Mouse (Mus musculus) ovary, postnatal 14 days (tissue): ENCODE results near the gene Gltp.
A peak's percentile ranks its signal among the peaks of the same experiment; 100 is the strongest.

ENCODE experiments used
- DNase-seq: peaks from one replicate; pipeline ENCODE4 v3.0.0; 2022; ENCODE audit warnings: low spot score

The Gltp gene

DNA sequence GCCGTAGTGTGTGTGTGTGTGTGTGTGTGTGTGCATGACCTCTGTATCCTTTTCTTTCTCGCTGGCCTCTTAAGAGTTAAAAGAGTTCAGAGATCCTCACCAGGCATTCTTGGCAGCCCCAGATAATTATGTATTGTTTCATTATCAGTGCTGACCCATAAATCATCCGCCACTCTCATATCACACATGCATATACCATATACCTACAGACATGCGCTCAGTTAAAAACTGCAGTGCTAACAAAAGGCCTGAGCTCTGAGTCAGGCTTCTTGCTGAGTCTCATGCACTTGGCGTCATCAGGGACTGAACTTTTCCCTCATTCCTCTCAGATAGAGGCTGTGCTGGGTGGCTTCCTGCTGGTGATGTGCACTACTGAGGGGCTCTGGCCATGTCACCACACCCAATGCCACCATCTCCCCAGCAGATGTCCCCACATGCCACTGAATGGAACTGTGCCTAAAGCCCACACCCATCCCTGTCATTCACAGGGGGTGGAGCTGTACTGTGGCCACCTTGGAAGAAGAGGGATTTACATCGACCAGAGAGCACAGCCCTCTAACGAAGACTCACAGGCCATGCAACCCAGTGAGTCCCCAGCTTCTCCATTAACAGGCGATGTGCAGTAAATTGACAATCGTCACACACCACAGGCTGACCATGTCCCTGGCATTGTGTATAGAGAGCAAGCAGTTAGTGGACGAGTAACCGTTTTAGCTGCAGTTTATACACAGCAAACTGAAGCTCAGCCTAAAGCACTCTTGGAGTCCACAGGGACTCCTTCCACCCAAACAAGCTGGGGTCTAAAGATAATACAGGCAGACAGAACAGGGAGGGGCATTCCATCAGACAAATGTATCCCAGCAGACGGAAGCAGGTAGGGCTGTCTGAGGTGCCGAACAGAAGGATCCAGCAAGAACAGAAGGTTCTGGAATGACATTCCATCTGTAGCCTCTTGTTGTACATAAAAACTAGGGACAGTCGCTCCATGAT, 11.9 kb upstream of the Gltp start:
- DNase-seq: no peak

DNA sequence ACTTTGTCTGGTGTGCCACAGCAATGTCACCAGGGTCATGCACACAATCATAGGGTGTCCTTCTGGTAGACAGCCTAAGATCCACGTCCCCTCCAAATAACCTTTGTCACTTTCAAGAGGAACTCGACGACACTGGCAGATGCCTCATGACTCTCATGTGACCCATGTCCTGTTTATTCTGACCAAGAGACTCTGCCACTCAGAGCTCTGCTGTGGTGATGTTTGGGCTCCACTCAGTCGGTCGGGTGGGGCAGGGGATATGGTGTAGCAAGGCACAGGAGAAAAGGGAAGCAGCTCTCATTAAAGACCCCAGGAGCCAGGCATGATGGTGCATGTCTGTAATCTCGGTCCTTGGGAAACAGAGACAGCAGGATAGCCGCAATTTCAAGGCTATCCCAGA, 8.2 kb upstream of the Gltp start:
- DNase-seq: no peak

DNA sequence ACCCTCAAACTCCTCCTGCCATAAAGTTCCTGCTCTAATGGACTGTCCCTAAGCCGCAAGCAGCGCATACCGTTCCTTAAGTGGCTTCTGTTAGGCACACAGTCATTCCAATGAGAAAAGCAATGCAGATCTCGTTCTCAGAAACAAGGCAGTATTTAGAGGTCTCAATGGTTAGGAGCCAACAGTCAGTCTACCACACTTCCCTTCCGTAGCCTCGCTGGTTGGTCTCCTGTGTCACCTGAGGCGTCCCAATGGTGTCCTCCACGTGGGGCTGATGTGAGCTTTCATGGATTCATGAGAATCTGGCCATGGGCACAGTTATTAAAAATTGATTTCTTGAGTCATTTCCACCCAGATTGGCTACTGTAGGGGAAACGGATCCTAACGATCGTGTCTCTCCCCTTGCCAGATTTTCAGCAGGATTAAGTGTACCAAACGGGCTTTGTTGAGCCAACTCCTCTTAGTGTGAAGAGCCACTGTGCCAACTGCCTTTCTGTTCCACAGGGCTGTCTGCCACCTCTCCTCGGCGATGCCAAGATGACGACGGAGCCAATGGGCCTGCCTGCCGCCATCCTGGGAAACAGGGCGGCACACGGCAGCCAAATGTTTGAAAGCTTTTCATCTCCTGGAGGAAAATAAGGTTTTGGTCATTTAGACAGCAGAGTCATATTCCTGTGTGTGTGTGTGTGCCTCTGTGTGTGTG, 7.4 kb upstream of the Gltp start:
- DNase-seq: no peak

DNA sequence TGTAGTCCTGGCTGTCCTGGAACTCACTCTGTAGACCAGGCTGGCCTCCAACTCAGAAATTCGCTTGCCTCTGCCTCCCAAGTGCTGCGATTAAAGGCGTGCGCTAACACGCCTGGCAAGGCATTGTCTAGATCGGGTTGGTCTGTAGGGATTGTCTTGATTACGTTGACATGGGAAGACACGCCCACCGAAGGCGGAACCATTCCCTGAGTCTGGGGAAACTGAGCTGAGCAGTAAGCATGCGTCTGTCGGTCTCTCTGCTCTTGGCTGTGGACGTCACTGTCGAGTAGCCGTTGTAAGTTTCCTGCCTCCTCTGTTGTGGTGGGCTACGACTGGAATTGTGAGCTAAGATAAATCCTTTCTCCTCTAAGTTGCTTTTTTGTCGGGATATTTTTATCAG, 6.2 kb upstream of the Gltp start:
- no peak for DNase-seq

DNA sequence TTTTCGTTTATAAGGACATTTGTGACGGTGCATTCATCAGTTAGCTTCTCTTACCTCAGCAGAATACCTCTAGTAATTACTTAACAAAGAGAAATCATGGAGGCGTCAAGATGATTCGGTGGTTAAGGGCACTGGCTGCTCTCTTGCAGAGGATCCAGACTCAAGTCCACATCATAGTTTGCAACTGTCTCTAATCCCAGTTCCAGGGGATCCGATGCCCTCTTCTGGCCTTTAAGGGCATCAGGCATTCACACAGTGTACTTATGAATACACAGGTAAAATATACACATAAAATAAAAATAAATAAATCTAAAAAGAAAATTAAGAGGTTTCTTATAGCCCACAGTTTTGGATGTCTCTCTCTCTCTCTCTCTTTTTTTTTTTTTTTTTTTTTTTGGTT, 5.0 kb upstream of the Gltp start:
- DNase-seq: no peak

DNA sequence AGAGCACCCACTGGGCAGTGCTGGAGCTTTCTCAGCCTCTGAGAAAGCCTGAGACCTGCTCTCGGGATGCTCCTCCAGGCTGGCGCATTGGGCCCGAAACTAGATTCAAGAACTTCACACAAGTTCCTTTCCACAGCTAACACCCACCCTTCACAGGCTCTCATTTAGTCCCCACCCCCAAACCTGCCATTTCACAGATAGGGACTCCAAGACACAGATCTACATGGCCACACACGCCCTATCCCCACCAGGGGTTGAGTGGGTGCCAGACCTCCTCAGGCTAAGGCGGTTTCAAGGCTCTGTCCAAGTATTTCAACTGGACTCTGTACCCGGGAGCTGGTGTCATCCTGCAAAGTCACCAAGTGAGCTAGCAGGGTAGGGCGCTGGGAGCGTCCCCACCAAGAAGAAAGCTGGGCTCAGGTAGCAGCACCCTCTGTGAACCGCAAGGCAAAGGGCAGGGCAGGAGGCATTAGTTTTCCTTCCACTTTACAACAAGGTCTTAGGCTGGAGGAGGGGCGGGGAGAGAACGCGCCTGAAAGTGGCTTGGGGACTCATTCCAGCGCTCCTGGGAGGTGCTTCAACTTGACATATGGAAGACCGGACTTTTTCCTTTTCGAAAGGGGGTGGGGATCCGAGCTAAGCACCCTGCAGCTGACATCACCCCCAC, 951 bp downstream of the Gltp start:
- no peak for DNase-seq

DNA sequence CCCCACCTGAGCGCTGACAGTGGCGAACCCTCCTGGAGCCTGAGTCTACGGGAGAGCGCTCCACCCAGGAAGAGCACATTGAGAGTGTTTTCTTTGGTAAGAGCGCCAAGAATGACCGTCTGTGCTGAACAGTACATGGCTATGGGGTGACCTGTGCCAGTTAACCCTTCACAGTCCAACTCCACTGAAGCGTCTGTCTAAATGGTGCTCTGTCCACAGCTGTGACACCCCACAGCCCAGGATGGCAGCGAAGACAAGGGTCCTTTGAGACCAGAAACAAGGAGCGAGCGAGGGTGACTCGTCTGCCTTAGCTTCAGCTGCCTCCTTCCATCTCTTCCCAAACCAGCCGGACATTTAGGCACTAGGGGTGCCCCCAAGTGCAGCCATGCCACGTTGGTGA, 2.1 kb downstream of the Gltp start:
- no peak for DNase-seq

DNA sequence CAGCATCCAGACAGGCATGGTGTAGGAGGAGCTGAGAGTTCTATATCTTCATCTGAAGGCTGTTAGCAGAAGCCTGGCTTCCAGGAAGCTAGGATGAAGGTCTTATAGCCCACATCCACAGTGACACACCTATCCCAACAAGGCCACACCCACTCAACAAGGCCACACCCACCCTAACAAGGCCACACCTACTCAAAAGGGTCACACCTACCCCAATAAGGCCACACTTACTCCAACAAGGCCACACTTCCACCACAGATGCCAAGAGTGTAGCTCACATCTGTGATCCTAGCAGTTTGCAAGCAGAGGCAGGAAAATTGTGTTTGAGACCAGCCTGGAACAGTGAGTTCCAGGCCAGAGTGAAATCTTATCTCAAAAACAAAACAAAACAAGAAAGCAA, 2.9 kb downstream of the Gltp start:
- no peak for DNase-seq

DNA sequence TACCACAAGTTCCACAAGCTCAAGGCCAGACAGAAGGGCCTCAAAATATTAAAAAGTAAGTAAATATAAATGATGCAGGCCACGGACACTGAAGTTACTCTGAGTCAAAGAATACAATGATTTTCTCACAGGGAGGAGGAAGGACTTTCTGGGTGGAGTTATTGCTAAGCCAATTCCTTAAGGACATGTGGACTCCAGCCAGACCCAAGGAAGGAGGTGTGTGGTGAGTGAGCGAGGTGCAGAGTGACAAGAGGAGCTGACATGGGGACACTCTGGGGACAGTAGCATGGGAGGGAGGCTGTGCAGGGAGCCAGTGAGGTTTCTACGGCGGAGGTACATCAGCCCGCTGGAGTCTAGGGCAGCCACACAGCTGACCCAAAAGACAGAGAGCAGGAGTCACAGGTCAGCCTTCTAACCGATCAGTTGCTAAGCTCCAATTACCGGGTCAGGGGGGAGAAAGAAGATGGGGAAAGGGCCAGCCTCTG, 4.0 kb downstream of the Gltp start:
- no peak for DNase-seq

DNA sequence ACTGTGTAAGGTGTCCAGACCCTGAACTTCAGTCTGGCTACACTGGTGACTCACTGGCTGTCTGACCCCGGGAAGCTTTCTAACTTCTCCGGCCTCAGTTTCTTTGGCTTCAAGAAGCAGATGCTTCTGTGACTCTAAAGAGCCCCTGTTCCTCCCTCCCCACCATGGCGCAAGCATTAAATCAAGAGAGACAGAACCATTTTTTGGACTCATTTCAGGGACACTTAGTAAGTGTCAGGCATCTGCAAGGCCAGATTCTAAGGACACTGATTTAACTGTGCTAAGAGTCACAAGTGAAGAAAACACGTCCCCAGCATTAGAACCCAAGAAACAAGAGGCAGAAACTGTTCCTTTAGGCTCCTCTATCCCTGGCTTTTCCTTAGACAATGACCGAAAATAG, 4.8 kb downstream of the Gltp start:
- no peak for DNase-seq

DNA sequence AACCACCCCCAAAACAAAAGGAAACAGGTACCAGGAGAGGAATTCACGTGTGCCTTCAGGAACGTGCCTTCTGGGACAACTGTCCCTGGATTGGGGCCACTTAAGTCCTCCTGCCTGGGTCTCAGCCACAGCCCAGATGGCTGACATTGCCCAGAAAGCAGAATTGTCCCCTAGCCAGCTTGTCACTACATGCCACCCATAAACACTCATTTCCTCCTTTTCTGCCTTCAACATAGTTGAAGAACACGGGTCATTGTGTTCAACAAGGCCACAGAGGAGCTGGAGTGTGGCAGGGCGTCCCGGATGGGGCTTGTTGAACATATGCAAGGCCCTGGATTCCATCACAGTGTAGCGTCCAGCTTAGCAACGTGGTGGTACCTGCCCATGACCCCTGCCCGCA, 9.1 kb downstream of the Gltp start:
- DNase-seq: no peak

DNA sequence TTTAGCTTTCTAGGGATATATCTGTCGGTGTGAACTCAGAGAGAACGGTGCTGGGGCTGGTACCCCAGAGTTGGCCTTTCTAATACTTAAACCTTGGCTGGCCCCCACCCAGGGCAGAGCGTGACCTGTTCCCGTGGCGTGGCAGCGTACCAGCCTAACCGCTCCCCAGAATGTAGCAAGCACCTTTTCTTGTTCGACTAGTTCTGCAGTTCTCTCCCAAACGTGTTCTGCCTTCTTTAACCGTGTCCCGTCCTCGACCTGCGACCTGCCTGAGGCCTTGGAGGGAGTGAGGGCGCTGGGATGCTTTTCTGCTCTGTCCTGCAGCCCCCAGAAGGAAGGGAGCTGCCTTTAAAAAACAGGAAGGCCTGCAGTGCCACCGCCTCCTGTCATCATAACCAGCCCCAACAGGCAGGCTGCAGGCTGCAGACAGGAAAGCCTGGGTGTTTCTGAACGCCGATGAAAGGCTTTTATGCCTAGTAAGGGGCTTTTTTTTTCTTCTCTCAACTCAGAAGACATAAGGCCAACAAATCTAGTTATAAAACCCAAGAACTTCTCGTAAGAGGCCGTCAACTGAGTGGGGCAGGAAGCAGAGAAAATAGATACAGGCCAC, 10.0 kb downstream of the Gltp start:
- no peak for DNase-seq

DNA sequence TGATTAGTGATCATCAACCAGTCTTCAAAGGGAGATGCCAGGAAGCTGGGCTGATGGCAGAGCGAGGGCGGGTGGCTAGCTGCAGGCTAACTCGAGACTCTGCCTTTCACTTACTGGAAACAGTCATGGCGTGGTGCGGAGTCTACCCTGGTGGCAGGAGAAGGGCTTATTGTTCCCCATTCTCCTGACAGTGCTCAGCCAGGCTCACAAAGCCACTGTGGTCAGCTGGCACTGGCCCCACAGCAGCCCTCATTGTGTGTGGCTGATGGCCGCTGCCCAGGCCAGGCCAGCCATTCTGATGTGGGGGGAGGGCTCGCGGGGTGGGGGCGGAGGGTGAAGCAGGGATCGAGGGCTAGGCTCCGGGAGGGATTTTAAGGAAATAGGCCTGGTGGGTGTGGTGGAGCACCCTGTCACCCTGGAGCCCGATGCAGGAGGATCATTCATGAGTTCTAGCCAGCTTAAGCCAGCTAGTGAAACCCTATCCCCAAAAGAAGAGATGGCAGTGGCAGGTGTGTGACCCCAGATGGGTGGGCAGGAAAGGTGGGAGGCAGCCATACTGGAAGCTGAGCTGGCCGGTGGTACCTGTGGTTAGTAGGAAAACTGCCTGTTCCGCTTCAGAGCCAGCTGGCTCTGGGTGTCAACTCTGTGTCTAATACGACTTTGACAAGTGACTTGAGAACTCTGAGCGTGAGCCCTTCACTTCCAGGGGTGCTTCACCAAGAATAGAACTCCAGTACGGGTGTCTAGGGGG, 10.8 kb downstream of the Gltp start:
- DNase-seq: no peak

DNA sequence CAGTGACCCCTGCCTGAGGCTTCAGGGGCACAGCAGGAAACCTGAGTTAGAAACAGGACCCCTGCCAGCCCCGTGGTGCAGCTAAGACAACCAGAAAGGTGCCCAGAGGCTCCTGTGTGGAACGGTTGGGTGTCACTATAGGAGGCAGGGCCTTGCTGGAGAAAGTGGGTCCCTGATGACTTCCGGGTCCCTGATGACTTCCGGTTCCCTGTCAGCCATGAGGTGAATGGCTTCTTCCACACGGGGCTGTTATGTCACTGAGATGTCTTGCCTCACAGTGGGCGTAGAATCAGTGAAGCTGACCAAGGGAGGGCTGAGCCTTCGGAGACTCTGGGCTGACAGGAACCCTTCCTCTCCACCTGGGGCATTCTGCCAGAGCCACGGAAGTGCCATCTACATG, 16.2 kb downstream of the Gltp start:
- no peak for DNase-seq

DNA sequence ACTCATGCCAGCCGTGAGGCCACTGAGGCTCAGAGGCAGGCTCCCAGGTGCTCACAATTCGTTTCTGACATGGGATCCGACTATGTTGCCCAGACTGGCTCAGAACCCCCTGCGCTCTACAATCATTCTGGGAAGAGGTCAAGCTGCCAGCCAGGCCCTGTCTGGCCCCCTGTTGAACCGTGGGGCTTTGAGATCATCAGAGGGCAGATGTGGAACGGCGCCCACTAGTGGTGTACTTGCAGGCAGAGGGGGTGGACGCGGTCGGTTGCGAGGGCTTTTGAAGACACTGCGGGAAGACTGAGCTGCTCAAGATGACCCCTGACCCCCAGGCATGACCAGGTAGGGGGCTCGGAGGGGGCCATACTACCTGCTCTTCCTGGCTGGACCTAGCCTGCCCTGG, 17.7 kb downstream of the Gltp start:
- no peak for DNase-seq

DNA sequence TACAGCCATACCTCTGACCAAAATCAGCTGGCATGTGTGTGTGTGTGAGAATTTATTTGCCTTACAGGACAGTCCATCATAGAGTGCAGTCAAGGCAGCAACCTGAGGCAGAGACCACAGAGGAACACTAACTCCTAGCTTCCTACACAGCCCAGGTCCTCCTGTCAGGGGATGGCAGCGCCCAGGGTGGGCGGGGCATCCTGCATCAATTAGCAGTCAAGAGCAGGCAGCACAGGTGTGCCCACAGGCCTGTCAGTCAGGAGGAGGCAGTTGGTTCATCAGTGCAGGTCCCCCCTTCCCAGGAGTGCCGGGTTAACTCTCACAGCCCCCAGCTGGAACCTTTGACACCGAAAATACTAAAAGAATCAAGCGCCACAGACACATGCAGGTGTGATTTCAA, 21.8 kb downstream of the Gltp start:
- DNase-seq: no peak

DNA sequence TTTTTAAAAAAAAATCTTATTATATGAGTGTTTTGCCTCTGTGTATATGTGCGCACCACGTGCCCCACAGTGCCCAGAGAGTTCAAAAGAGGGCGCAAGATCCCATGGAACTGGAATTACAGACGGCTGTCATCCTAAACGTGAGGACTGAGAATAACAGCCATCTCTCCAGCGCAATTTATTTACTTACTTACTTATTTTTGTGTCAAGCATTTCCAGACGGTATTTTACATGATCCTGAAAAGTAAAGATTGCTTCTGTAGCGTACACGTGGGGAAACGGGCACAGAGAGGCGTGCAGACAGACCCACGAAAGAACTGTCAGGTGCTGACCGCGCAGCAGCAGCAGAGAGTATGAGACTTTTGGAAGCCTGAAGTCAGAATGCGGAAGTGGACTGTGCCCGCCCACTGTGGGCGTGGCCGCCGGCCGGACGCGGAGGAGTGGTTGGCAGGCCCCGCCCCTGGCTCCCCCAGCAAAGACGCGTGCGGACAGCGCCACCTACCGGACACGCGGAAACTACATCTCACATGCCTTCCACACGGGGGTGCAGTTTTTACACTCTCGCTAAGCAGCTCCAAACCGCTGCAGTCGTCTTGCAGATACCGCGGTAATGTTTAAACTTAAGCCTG, 23.4 kb downstream of the Gltp start:
- DNase-seq: peak; percentile 100

DNA sequence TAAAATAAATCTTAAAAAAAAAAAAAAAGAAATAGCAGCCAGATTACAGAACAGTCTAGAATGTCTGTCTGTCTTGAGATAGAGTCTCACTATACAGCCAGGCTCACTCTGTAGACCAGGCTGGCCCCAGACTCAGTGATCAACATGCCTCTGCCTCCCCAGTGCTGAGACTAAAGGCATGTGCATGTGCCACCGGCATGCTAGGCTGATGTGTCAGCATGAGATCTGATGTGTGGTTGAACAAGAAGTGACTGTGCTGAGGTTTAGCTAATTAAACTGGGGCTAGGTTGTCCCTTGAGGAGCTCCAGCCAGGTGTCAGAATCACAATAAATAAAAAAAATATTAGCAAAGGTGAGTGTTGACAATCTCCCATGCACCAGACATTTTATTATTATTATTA, 24.1 kb downstream of the Gltp start:
- no peak for DNase-seq

DNA sequence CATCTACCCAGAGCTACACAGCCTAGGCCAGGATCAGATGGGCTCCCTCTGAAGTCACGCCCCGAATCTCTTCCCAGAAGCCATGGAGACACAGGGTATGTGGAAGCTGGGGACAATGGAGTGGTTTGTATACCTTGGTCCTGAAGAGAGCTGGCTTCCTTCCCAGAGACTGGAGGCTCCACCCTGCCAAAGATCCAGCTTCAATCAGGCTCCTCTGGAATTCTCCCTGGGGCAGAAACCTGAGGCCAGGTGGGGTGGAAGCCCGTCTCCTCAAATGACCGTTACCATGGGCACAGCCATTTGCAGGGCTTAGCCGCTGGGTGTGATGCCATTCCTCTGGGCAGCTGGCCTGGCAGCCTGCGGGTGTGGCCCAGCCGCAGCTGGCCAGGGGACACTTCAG, 26.0 kb downstream of the Gltp start:
- no peak for DNase-seq

DNA sequence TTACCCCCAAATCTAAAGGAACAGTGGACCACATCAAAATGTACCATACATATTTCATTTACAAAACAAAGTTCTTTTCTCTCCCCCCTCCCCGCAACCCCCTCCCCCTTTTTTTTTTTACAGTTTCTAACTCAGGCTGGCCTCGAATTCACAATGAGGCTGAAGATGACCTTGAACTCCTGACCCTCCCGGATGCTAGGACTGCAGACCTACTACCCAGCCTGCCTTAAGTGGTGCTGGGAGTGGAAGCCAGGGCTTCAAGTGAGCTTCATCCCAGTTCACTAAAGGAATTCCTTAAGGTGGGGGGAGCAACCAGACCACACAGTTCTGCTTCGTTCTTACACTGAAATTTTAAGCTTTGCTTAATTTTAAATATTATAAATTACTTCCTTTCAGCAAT, 26.6 kb downstream of the Gltp start:
- no peak for DNase-seq

DNA sequence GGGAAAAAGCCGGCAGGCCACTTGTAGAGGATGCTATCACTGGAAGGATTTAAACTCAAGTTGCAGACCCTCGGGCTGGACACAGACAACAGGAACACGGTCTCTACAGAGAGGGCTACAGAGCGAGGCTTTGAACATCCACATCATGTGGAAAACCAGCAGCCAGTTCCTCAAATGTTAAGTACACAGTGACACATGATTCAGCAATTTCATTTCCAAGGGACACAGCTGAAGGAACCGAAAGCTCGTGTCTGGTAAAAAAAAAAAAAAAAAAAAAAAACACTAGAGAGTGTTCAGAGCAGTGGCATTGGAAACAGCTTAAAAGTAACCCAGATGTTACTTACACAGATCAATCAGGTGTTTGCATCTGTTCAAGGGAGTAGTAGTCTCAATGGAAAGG, 29.8 kb downstream of the Gltp start:
- no peak for DNase-seq
